In the genomic region with DNA sequence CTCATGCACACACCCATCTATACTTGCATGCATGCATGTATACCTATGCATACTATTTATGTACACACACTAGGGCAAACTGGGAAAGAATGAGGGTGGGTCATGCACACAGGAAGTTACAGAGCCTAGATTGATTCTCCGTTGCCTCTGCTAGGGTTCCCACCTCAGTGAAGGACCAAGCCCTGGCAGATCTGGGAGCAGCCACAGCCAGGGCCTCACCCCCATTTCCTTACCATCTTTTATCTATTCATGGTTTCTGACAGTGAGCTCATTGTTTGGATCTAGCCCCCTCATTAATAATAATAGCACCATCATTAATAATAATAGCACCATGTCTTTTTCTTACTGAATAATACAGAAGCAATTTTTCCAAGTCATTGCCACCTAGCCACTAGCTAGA, we compare ENCODE assay signal across 15 mouse cellular contexts.
"Had no signal": no experiment of that assay in that cellular context is flagged by ENCODE, and none has a peak within 500 bp of the region (broad histone marks: within the 10 kb centered on the region; RNA-seq: fewer than 3 reads in every experiment).

No protein-coding gene starts in this region.

- H3K27ac ChIP-seq: left cerebral cortex, adult 2 months; limb, embryonic 10.5 days; liver, embryonic 15.5 days; neural tube, embryonic 15.5 days had no signal

- H3K4me1 ChIP-seq: liver, embryonic 15.5 days had no signal

- ATAC-seq: intestine, postnatal 0 days; lung, postnatal 0 days had no signal

- H3K4me3 ChIP-seq: left cerebral cortex, adult 2 months; limb, embryonic 10.5 days; liver, embryonic 15.5 days; myocyte; neural tube, embryonic 15.5 days had no signal

- H3K9me3 ChIP-seq: limb, embryonic 10.5 days; liver, embryonic 15.5 days; neural tube, embryonic 15.5 days had no signal

- H3K9ac ChIP-seq: liver, embryonic 15.5 days; neural tube, embryonic 15.5 days had no signal

- H3K27me3 ChIP-seq: liver, embryonic 15.5 days; neural tube, embryonic 15.5 days had no signal

- DNase-seq: kidney, adult 8-10 months; kidney, postnatal 25 days; lung, adult 2 months; lung, postnatal 36 days; right cerebral cortex, postnatal 4 days; spleen, adult 18-20 months; thymus, postnatal 36 days had no signal

- H3K36me3 ChIP-seq: liver, embryonic 15.5 days had no signal

- H3K4me2 ChIP-seq: liver, embryonic 11.5 days; liver, embryonic 15.5 days; neural tube, embryonic 15.5 days had no signal
